Mouse (Mus musculus) E14TG2a.4 (cell line): ENCODE data around the gene Sdccag8.
"Not testable (repeated sequence)": the region's sequence is repeated elsewhere in the genome, so short reads cannot be mapped to it uniquely, and the experiment has no call there.

Experiments
- H3K27me3 ChIP-seq: 2 replicates; pipeline ENCODE4 v1.6.1; 2014; ENCODE audit warnings: low read length, control low read depth; ENCODE audit not compliant: insufficient read depth
- H3K36me3 ChIP-seq: 2 replicates; pipeline ENCODE4 v1.6.1; 2014; ENCODE audit warnings: low read length, control low read depth; ENCODE audit not compliant: insufficient read depth
- H3K4me1 ChIP-seq: replicated peaks from 2 replicates; pipeline ENCODE4 v1.6.1; 2014; ENCODE audit warnings: low read depth, low read length, control low read depth
- H3K4me3 ChIP-seq: replicated peaks from 2 replicates; pipeline ENCODE4 v1.5.1; 2014; ENCODE audit warnings: mild to moderate bottlenecking, low read length
- H3K9me3 ChIP-seq: 2 replicates; pipeline ENCODE4 v1.6.1; 2014; ENCODE audit warnings: low read length, control low read depth
- CTCF ChIP-seq: conservative IDR thresholded peaks from 2 replicates; pipeline ENCODE4 v1.5.1; 2014; ENCODE audit warnings: low read length
- NANOG ChIP-seq: IDR thresholded peaks from 2 replicates; pipeline ENCODE4 v1.6.1; 2014; ENCODE audit warnings: borderline replicate concordance, low read length, mixed read lengths
- POU5F1 ChIP-seq: IDR thresholded peaks from 2 replicates; pipeline ENCODE4 v1.6.1; 2014; ENCODE audit warnings: low read length, borderline replicate concordance

Sdccag8 gene

GRCm38 (mm10) chr1:176932320-176932950 is 118.0 kb downstream of the Sdccag8 start:
- Histone ChIP-seq H3K36me3 (no peaks in the 10 kb centered on the region), H3K4me3 (no peak overlapping the region), H3K27me3 (no peaks in the 10 kb centered on the region), H3K4me1 (no peaks in the 10 kb centered on the region), H3K9me3 (no peaks in the 10 kb centered on the region)
- TF ChIP-seq CTCF (no peak), NANOG (no peak), POU5F1 (no peak)

- Histone ChIP-seq H3K9me3 (no peaks in the 10 kb centered on the region), H3K4me3 (no peak overlapping the region), H3K4me1 (no peaks in the 10 kb centered on the region), H3K36me3 (no peaks in the 10 kb centered on the region), H3K27me3 (no peaks in the 10 kb centered on the region)
- TF ChIP-seq NANOG: no peak
These were observed 118.9 kb downstream of the Sdccag8 start for GRCm38 (mm10) chr1:176933319-176933718.

DNA sequence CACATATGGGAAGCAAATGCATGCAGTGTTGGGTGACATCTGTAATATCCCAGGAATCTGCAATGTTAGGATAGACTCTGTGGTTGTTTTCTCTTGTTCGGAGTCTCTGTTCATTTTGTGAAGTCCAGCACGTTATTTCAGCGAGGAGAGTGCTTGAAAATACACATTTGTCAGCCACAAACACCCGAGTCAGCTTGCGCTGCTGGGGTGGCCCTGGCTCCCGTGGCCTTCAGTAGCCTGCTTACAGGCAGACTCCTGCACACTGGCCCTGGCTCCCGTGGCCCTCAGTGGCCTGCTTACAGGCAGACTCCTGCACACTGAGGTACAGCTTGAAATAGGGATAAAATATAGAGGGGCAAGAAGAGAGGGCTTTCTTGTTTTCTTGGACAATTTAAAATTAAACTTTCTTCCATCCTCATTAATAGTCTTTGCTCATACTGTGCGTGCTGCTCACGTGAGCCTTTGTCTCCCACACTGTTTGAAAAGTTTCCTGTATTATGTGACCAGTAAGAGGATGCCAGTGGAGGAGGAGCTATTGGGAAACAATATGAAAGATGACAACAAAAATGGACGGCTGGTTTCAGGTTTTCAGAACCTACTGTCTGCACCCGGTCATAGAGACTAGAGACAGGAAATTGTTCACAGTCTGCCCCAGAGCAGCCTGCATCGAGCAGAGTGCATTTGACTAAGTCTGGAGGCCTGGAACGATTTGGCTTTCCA is 119.7 kb downstream of the Sdccag8 start:
- Histone ChIP-seq H3K36me3 (no peaks in the 10 kb centered on the region), H3K27me3 (no peaks in the 10 kb centered on the region)
- TF ChIP-seq NANOG (no peak), POU5F1 (no peak), CTCF (no peak)

DNA sequence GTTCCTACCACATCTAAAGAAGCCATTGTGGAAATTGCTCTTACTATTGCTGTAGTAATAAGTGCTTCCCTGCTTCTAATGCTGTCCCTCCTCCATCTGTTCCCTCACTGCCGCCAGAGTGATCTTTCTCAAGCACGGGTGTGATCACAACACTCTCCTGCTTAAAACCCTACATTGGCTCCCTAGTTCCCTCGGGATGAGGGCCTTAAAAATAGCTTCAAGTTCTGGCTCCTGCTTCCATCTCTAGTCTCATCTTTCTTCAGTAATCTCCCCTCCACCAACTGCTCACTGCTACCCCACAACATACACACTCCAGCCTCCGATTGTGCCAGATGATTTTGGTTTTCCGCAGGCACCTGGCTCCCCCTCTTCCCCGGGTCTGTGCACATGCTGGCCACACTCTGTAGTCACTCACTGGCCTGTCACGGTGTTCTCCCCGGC is 125.5 kb downstream of the Sdccag8 start:
- Histone ChIP-seq H3K36me3 (no peaks in the 10 kb centered on the region), H3K27me3 (no peaks in the 10 kb centered on the region), H3K9me3 (no peaks in the 10 kb centered on the region), H3K4me3 (no peak overlapping the region), H3K4me1 (no peaks in the 10 kb centered on the region)
- TF ChIP-seq CTCF: no peak
- TF ChIP-seq POU5F1: no peak
- TF ChIP-seq NANOG: no peak

More for the DNA sequence above, 119.7 kb downstream of the Sdccag8 start:
- Histone ChIP-seq H3K4me3 (no peak overlapping the region), H3K9me3 (no peaks in the 10 kb centered on the region), H3K4me1 (no peaks in the 10 kb centered on the region)

- H3K4me3 ChIP-seq, H3K9me3 ChIP-seq, H3K36me3 ChIP-seq, H3K4me1 ChIP-seq, H3K27me3 ChIP-seq: not testable (repeated sequence)
These were observed 127.0 kb downstream of the Sdccag8 start for GRCm38 (mm10) chr1:176941286-176941990.

DNA sequence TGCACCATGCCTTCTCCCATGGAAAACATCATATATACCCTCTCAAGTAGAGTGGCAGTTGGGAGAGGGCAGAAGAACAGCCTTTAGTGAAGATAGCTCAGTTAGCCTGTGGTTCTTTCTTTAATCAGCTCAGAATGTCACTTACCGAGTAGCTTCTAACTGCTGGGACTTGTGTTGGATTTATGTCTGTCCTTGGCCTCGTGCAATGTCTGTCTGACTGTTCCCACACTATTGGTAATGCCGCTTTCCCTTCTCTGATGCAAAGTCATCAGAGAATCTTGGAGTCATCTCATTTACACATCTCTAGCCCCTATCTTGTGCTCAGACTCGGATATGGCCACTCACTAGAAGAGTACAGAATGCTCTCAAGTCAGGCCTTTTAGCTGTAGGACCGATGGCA is 128.7 kb downstream of the Sdccag8 start:
- no peaks in the 10 kb centered on the region for H3K9me3 ChIP-seq
- H3K4me3 ChIP-seq: no peak overlapping the region
- TF ChIP-seq NANOG (no peak), CTCF (no peak), POU5F1 (no peak)
- no peaks in the 10 kb centered on the region for H3K27me3 ChIP-seq
- no peaks in the 10 kb centered on the region for H3K36me3 ChIP-seq
- no peaks in the 10 kb centered on the region for H3K4me1 ChIP-seq

GRCm38 (mm10) chr1:176943987-176944386 is 129.5 kb downstream of the Sdccag8 start:
- H3K4me1 ChIP-seq: peaks cover 6% of the 10 kb centered on the region
- TF ChIP-seq POU5F1 (no peak), CTCF (no peak), NANOG (no peak)
- no peaks in the 10 kb centered on the region for H3K36me3 ChIP-seq
- no peaks in the 10 kb centered on the region for H3K9me3 ChIP-seq
- H3K27me3 ChIP-seq: no peaks in the 10 kb centered on the region
- H3K4me3 ChIP-seq: no peak overlapping the region

- Histone ChIP-seq H3K9me3 (no peaks in the 10 kb centered on the region), H3K4me3 (no peak overlapping the region), H3K4me1 (peaks cover 12% of the 10 kb centered on the region), H3K27me3 (no peaks in the 10 kb centered on the region), H3K36me3 (no peaks in the 10 kb centered on the region)
- TF ChIP-seq CTCF: no peak
- no peak for TF ChIP-seq POU5F1
These were observed 130.2 kb downstream of the Sdccag8 start for GRCm38 (mm10) chr1:176944458-176945174.
